Mouse (Mus musculus): ENCODE measurements around the gene Rbm17. TPM values are rescaled to one million over a fixed set of nuclear protein-coding genes. Genes with fewer than 3 reads are reported as not detected.

The Rbm17 gene
- 42.8 and 55.9 TPM in 2 replicates for polyA plus RNA-seq (2012; ENCODE audit: low replicate concordance)

DNA sequence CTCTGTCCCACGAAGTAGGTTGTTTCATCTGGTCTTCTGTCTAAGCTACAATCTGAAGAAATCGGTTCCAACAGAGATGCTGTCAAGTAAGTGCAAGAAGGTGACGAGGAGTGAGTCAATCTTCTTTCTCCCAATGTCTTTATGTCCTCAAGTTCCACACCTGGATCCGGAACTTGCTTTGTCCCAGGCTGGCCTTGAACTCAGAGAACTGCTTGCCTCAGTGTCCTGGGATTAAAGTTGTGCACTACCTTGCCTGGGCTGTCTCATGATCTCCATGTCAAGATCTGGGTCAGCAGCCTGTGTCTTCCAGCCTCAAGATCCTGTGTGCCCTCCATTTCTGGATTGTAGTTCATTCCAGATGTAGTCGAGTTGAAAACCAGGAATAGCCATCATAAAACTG lies at the start of gene Rbm17:
Rbm17 (minus strand) TSS at position 101 of the 400 bp plus-strand sequence.

DNA sequence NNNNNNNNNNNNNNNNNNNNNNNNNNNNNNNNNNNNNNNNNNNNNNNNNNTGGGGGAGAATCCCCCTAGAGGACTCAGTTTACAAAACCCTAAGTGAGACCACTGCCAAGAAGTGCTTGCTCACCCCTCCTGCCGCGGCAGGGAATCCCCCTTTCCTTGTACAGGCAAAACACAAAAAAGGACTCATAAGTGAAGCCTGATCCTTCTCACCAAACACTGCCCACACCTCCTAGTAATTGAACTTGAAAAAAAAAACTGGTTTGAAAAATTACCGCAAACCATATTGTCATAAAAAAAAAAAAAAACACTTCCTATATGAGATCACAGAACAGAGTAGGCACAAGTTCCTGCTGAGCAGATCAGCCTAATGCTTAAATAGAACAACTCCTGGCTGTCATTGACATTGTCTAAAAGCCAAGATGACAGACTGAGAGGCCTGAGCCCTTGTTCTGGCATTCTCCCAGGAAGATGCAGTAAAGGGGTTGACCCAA lies 38.5 kb upstream of the Rbm17 start, which contains the start of gene Il2ra:
Il2ra (plus strand) TSS at position 357 of the 491 bp plus-strand sequence.

DNA sequence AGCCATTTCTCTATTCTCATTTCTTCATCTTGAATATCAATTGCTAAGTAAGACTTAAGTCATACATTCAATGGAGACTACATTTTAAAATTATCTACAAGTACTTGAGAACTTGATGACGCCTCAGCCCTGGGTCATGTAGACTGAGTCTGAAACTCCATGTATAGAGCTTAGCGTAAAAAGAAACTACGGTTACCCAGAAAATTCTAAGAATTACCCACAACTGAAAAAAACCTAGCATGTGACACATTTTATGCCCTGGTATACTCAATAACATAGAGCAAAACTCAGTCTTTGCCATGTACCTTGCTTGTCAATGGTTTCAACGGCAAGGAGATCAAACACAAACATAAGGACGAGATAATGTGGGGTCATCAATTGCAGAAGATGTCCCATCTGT lies 21.9 kb upstream of the Rbm17 start, which contains the start of gene Gm17490:
Gm17490 (minus strand) TSS at position 375 of the 400 bp plus-strand sequence.

DNA sequence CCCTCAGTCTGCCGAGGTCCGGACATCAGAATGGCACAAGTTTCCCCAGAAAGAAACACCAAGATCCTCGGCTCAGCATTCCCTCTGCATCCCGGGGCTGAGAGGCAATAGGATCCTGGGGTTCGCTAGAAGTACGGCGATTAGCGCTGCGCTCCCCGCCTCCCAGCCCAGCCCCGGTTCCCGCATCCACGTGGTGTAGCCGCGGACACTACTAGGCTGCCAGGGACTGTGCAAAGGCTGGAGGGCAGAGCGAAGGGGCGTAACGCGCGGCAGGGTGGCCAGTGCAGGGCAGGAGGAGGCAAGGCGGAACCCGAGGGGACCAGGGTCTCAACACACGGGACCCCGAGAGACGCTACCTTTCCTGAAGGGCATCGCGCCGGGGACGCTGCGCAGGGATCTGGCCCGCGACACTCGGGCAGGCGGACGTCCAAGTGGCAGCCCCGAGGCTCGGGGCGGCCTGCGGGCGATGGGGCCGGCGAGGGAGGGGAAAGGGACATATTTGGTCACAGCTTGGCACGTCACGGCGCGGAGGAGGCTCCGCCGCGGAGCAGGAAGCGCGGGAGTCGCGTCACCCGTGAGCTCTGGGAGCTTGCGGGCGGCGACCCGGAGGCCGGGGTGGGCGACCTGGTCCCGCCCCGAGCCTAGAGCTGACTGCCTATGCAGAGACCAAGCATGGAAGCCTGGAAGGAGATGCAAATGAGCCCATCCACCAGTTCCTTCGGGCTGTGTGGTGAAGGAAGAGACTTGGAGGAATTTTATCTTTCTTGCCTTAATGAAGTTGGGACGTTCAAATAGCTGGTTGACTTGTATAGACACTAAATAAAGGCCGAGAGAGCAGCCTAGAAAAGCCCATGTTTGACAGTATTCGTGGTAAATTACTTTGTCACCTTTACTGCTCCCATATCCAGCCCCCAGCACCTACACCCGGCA lies 50.2 kb downstream of the Rbm17 start, which contains the start of gene Pfkfb3:
Pfkfb3 (minus strand) TSS at position 607 of the 930 bp plus-strand sequence.

Other genes with a start within 250 kb of the Rbm17 start
- gene Pfkfb3, start 50.1 kb downstream of the Rbm17 start, polyA plus RNA-seq (2012; ENCODE audit: low replicate concordance) = 10.9 and 11.7 TPM in 2 replicates
- not detected in 2 replicates for gene Gm17490, start 22.1 kb upstream of the Rbm17 start, polyA plus RNA-seq (2012; ENCODE audit: low replicate concordance)
- 1.1 and 1.3 TPM in 2 replicates for gene Il2ra, start 38.7 kb upstream of the Rbm17 start, polyA plus RNA-seq (2012; ENCODE audit: low replicate concordance)
- 6.4 and 12.6 TPM in 2 replicates for gene Il15ra, start 101.1 kb upstream of the Rbm17 start, polyA plus RNA-seq (2012; ENCODE audit: low replicate concordance)
- gene Fbh1, start 173.4 kb upstream of the Rbm17 start, polyA plus RNA-seq (2012; ENCODE audit: low replicate concordance) = 15.3 and 23.0 TPM in 2 replicates
- 14.3 and 34.4 TPM in 2 replicates for gene Ankrd16, start 173.7 kb upstream of the Rbm17 start, polyA plus RNA-seq (2012; ENCODE audit: low replicate concordance)